Mouse (Mus musculus): ENCODE results near the gene Slc12a9. TPM values are rescaled to one million over a fixed set of nuclear protein-coding genes. Genes with fewer than 3 reads are reported as not detected.

Gene Slc12a9
- 23.2 and 30.9 TPM in 2 replicates for polyA plus RNA-seq (2012; rRNA removed; ENCODE audit: low replicate concordance)

DNA sequence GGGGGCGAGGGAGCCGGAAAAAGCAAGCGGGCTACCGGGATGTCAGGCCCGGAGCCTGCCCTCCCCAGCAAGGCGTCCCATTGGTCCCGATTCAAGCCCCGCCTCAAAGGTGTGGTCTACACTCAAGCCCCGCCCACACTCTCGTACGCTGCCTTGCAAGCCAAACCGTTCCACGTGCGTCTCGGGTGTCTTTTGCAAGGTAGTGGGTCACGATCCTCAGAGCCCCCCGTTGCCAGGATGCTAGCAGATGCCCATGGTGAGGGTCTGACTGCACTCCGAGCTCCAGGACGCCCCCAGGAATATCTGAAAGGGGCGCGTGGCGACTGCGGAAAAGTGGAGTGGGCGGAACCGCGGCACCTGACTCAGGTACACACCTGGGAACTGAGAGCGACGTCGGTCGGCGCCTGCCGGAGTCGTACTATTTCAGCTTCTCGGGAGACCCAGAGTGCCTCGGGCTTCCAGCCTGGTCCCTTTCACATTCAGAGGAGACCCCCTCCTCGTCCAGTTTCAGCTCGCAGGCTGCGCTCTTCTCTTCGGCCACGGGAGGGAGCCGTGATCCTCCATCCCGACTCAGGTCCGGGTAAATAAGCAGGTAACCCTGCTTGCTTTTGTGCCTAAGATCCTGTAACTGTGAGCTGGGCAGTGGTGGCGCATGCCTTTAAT is at the start of gene Slc12a9:
TSS of gene Slc12a9 (minus strand) at position 86 of the 663 bp plus-strand sequence.

DNA sequence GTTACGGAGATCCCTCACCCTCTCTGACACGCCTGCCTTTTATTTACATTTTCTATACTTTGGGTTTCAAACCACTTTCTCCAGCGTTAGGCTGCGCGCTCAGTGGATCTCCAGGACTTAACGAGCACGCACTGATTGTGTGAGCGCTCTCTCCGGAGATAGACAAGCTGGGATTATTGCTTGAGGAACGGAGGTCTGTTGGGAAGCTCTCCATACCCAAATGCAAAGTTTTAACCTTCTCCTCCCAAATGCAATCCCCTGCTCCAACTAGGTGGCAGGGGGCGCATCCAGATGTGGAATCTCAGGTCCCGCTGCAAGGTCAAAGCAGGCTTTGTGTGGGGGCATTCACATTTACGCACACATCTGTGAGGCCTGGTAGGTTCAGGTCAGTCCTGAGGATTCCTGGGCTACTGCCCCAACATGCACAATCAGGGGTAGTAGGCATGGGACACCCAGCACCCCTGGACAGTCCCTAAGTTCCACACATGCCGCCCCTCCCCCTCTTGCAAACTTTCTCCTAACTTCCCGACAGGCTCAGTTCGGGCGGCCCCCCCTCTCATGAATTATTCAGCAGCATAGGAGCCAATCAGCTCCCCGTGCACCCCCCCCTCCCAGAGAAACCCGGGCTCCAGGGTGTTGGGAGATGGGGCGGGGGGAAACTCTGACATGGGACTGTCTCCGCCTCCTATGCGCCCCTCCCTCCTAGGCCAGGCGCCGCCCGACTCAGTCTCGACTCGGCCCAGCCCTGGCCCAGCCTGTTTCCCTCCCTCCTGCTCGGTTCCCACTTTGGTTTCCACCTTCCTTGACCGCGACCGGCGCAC is 16.2 kb upstream of the Slc12a9 start, which contains the start of gene Ephb4:
TSS of gene Ephb4 (plus strand) at position 726 of the 821 bp plus-strand sequence.

DNA sequence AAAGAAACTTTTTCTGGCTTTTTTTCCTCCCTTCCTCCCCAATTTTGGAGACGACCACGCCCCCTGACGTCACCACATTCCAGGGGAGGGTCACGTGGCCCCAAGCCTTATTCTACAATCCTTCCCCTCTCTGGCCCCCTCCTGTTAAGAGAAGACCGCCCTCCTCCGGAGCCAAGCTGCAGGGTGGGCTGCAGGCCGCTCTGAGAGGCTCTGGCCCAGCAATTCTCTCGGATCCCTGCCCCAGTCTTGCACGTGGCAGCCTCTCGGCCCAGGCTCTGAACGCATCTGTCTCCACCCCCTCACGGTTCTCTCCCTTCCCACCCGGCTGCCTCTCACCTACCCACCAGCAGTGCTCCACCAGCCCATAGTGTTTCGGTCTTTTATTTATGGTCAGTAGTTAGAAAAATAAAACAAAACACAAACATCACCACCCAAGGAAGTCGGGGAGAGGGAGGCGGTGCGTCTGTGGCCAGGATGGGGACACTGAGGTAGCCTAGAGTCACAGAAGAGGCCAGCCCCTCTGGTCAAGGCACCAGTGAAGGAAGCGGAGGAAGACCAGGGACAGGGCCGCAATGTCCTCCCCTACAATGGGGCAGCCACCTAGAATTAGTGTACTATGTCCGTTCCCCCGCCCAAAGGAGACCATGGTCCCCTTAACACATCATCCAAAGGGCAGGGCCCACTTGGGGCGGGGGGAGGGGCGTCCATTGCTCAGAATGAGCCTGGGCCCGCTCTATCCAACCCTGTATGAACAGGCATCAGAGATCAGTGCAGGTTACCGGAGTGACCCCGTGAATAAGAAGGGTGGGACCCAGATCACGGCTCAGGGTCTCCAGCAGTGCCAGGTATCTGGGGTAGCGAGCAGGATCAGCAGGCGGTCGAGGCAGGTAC is 19.0 kb downstream of the Slc12a9 start, which contains the start of gene Trip6:
TSS of gene Trip6 (minus strand) at position 212 of the 891 bp plus-strand sequence.

DNA sequence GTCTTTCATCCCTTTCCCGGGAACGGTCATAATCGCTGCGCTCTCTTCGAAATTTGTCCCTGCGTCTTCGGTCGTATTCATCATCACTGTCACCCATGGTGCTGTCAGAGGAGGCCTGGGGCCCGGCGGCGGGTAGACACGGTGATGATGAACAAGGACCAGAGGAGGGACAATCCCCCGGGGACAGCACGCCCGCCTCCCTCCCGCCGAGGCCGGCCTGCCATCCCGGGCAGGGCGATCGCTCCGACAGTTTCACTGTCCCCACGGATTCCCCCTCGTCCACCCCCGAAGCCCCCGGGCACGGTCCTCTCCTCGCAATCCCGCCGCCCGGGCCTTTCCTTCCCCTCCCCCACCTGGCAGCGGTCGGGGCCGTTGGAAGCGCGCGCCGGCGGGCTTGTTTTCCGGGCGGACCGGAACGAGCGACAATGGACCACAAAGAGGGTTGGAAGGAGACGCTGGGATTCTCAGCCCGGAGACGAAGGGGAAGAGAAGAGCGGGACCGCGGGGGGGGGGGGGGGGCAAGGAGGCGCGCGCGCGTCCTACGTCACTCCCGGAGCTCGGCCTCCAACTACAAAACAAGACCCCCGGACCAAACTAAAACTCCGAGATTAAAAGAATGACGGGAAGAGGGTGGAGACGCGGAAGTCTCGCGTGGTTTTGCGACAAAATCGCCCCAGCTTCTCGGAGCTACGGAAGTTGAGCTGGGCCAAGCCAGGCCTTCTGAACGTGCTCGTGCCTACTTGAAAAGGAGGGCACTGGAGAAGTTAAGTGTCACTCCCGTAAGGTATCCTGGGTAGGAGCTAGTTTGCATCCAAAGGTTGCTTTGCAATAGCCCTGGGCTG is 26.1 kb downstream of the Slc12a9 start, which contains the start of gene Srrt:
TSS of gene Srrt (minus strand) at position 604 of the 842 bp plus-strand sequence.

DNA sequence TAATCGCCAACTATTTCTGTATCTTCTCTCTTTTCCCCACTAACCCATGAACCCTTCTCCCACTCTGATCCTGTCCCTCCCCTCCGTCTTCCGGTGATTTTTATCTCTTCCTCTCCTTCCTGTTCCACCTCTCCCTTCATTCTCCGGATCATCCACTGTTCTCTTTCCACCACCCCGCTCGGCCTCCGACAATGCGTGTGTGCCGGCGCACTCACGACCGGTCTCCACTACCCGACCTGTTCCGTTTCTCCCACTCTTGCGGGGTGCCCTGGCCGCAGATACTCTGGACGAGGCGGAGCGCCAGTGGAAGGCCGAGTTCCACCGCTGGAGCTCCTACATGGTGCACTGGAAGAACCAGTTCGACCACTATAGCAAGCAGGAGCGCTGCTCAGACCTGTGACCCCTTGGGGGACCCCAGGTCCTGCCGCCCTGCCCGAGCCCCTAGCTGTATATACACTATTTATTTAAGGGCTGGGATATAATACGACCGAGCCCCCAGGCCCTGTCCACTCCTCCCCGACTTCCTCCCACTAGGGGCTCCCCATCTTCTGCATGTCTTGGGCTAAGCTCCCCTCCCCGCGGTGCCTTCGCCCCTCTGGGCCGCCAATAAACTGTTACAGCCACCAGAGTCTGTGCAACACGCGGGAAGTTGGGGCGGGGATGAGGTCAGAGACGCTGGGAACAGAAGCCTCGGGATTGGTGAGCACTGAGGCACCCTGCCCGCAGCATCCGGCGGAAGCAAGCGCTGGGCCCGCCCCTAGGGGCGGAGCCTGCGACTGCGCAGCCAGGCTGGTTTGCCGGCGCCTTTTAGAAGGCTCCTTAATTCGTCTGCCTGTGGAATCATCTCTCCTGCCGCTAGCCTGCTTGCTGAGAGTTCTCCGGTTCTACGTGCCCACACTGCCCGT is 39.3 kb downstream of the Slc12a9 start, which contains the start of gene Ufsp1:
TSS of gene Ufsp1 (plus strand) at position 791 of the 905 bp plus-strand sequence.

DNA sequence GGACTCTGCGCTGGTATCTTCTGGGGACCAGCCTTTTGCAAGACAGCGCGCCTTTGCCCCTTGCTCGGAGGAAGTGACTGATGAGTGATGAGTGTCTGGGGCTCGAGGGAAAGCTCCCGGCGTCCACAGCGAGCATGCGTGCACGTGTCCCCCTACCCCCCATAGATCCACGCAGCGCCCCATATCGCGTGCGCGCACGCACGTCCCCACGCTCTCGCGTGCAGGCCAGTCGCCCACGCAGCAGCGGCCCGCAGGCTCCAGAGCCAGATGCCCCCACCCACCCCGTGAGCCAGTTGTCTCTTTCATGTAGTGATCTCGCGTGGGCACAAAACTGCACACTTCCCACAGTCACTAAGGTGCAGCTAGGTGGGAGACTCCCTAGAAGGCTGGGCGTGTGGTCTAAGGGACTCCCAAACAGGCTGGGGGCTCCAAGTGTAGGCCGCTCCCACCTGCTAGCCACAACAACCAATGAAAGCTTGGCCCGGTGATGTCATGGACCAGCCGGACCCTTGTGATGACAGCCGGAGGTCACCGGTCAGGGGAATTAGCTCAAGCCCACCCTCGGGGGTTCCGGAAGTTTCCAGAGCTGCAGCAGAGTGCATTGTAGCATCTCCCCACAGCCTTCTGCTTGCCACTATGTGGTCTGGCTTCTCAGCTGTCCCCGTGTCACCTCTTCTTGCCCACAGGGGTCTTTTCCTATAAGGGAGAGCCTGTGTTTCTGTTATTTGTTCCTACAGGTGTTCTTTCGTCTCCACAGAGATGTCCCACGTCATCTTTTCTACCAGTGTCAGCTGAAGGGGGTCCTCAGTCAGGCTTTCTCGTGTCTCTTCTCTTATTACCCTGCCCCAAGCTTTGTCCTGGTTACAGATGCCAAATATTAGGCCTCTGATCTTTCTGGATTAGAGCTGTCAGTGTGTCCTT is 46.1 kb downstream of the Slc12a9 start, which contains the start of gene Ache:
TSS of gene Ache (plus strand) at position 488 of the 921 bp plus-strand sequence.

Other genes with a start within 250 kb of the Slc12a9 start
- gene Trim56, start 217.4 kb downstream of the Slc12a9 start, polyA plus RNA-seq (2012; rRNA removed; ENCODE audit: low replicate concordance), result 8.4 and 26.4 TPM in 2 replicates
- not detected in 2 replicates for gene Muc3, start 184.3 kb downstream of the Slc12a9 start, polyA plus RNA-seq (2012; rRNA removed; ENCODE audit: low replicate concordance)
- 1.5 and 2.9 TPM in 2 replicates for gene Muc3a, start 121.2 kb downstream of the Slc12a9 start, polyA plus RNA-seq (2012; rRNA removed; ENCODE audit: low replicate concordance)
- gene Ache, start 46.1 kb downstream of the Slc12a9 start, polyA plus RNA-seq (2012; rRNA removed; ENCODE audit: low replicate concordance), result 6.3 and 11.6 TPM in 2 replicates
- 14.8 and 18.7 TPM in 2 replicates for gene Ufsp1, start 39.0 kb downstream of the Slc12a9 start, polyA plus RNA-seq (2012; rRNA removed; ENCODE audit: low replicate concordance)
- 128 and 155 TPM in 2 replicates for gene Srrt, start 25.9 kb downstream of the Slc12a9 start, polyA plus RNA-seq (2012; rRNA removed; ENCODE audit: low replicate concordance)
- gene Trip6, start 19.2 kb downstream of the Slc12a9 start, polyA plus RNA-seq (2012; rRNA removed; ENCODE audit: low replicate concordance), result 62.9 and 86.1 TPM in 2 replicates
- 36.2 and 46.4 TPM in 2 replicates for gene Ephb4, start 16.5 kb upstream of the Slc12a9 start, polyA plus RNA-seq (2012; rRNA removed; ENCODE audit: low replicate concordance)
- 0.04 TPM in 2 replicates for gene Zan, start 143.5 kb upstream of the Slc12a9 start, polyA plus RNA-seq (2012; rRNA removed; ENCODE audit: low replicate concordance)
- 34.5 and 48.0 TPM in 2 replicates for gene Pop7, start 168.9 kb upstream of the Slc12a9 start, polyA plus RNA-seq (2012; rRNA removed; ENCODE audit: low replicate concordance)
- 26.1 and 49.9 TPM in 2 replicates for gene Gigyf1, start 185.0 kb upstream of the Slc12a9 start, polyA plus RNA-seq (2012; rRNA removed; ENCODE audit: low replicate concordance)
- not detected in 2 replicates for gene Epo, start 199.6 kb upstream of the Slc12a9 start, polyA plus RNA-seq (2012; rRNA removed; ENCODE audit: low replicate concordance)
- gene Gnb2, start 199.9 kb upstream of the Slc12a9 start, polyA plus RNA-seq (2012; rRNA removed; ENCODE audit: low replicate concordance), result 1,024 and 1,186 TPM in 2 replicates
- 0.03 and 0.16 TPM in 2 replicates for gene Actl6b, start 219.9 kb upstream of the Slc12a9 start, polyA plus RNA-seq (2012; rRNA removed; ENCODE audit: low replicate concordance)
- 4.6 and 7.3 TPM in 2 replicates for gene Tfr2, start 236.2 kb upstream of the Slc12a9 start, polyA plus RNA-seq (2012; rRNA removed; ENCODE audit: low replicate concordance)

Data from mammary gland, adult 2 months (tissue).